Mouse (Mus musculus) brown adipose tissue, adult 24 weeks (tissue): ENCODE measurements around the gene Olfr1506. TPM values are rescaled to one million over a fixed set of nuclear protein-coding genes. Genes with fewer than 3 reads are reported as not detected.
"Not testable (repeated sequence)": the region's sequence is repeated elsewhere in the genome, so short reads cannot be mapped to it uniquely, and the experiment has no call there.

ENCODE experiments used
- H3K27ac ChIP-seq: fragments of 200-500 bp; replicated peaks from 2 replicates; pipeline ENCODE4 v1.5.1; 2012; ENCODE audit warnings: low read depth, mild to moderate bottlenecking, low read length
- H3K4me1 ChIP-seq: fragments of 200-500 bp; 2 replicates; pipeline ENCODE4 v1.6.1; 2012; ENCODE audit warnings: low read length, mixed read lengths; ENCODE audit not compliant: control insufficient read depth, insufficient read depth, insufficient read length
- H3K4me3 ChIP-seq: fragments of 200-500 bp; 2 replicates; pipeline ENCODE4 v1.5.1; 2012; ENCODE audit warnings: low read depth, mild to moderate bottlenecking, low read length, moderate library complexity; ENCODE audit not compliant: insufficient read depth
- polyA plus RNA-seq: library from polyadenylated mRNA; stranded (reverse); fragments of >200 nt; gene quantifications from 2 replicates; pipeline ENCODE4 v1.2.4, GENCODE M21; 2012; ENCODE audit not compliant: missing spikeins, insufficient read depth, insufficient read length

Olfr1506 gene
- not detected in 2 replicates for polyA plus RNA-seq

GRCm38 (mm10) chr2:90224393-90224792 is at the start of gene Olfr1506:
Gene Olfr1506 (minus strand): TSS chr2:90224493.
- not testable (repeated sequence) for H3K4me3 ChIP-seq, H3K4me1 ChIP-seq, H3K27ac ChIP-seq

DNA sequence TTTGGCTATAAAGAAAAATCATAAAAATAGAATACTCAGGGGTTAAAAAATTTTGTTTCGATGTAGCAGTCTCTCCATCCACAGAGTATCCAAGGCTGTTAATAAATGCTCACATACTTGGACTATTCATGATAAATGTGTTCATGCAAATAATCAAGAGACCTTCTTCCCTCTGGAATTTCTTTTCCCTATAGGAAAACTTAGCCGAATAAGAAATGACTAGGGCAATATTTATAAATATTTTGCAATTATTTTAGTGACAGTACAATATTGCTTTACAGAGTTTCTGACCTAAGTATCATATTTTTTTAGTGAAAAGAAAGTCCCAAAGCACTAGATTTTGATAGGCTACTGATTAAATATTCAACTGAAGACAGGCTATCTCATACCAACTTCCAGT is 46.6 kb upstream of the Olfr1506 start, which contains the start of gene Olfr1271:
TSS of gene Olfr1271 (minus strand) at position 101 of the 400 bp plus-strand sequence.
- no peak within 1 kb of the TSS for H3K27ac ChIP-seq
- no peaks in the 10 kb centered on the region for H3K4me1 ChIP-seq
- no peak within 1 kb of the TSS for H3K4me3 ChIP-seq

DNA sequence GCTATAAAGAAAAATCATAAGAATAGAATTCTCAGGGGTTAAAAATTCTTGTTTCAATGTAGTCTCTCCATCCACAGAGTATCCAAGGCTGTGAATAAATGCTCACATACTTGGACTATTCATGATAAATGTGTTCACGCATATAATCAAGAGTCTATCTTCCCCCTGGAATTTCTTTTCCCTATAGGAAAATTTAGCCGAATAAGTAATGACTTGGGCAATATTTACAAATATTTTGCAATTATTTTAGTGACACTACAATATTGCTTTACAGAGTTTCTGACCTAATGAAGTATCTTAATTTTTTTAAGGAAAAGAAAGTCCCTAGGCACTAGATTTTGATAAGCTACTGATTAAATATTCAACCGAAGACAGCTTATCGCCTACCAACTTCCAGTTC is 33.2 kb upstream of the Olfr1506 start, which contains the start of gene Olfr142:
TSS of gene Olfr142 (minus strand) at position 101 of the 400 bp plus-strand sequence.
- Histone ChIP-seq H3K4me1 (no peaks in the 10 kb centered on the region), H3K27ac (no peak within 1 kb of the TSS), H3K4me3 (no peak within 1 kb of the TSS)

GRCm38 (mm10) chr2:90199606-90200005 is 24.7 kb downstream of the Olfr1506 start:
- not testable (repeated sequence) for H3K4me3 ChIP-seq, H3K4me1 ChIP-seq, H3K27ac ChIP-seq

DNA sequence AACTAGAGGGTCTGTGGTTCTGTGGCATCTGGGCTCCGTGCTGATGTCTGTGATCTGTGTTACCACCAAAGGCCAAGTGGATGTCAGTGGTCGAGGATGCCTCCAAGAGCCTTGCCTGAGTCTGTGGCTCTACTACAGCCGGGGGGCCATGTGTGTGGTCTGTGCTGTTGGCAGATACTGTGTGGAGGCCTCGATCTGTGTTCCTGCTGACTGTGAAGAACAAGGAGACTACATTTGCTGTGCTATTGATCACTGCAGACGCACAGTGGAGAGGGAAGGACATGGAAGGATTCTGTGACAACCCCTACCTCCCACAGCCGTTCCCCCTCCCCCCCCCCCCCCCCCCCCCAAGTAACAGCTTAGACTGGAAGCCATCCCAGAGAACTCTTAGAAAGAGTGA is 29.0 kb downstream of the Olfr1506 start:
- H3K27ac ChIP-seq, H3K4me3 ChIP-seq, H3K4me1 ChIP-seq: not testable (repeated sequence)

DNA sequence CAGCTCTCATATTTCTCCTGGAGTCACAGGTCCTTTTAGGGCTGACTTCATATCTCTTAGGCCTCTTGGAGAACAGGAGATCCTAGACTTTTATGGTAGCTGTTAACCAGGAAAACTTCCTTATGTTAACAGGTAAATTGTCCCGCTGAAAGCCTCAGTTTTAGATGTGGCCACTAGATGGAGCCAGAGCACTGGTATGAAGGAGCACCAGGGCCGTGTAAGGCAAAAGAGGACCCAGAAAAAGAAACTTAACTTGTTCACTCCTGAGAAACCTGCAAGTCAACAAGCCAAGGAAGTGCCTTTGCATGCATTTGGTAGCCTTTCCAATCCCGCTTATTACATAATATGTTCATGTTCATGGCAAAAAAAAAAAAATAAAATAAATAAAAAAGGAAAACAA is 29.5 kb downstream of the Olfr1506 start:
- H3K4me3 ChIP-seq, H3K27ac ChIP-seq, H3K4me1 ChIP-seq: not testable (repeated sequence)

GRCm38 (mm10) chr2:90187082-90187481 is 37.2 kb downstream of the Olfr1506 start:
- H3K4me1 ChIP-seq, H3K4me3 ChIP-seq, H3K27ac ChIP-seq: not testable (repeated sequence)

DNA sequence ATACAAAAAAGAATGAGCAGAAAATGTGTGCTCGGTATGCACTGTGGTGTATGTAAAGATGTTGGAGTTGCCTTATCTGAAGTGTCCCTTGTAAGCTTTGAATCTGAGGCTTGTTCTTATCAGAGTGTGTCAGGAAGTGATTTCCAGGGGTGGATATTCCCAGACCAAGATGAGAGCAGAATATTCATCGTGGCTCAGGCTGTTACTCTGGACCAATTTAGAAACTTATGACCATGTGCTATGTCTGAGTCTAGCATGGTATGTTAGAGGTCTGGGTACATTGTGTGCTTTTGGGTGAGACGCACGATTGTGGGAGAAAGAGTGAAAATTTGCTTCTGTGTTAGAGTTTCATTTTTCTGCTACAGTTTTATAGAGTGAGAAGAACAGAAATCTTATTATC is 38.2 kb downstream of the Olfr1506 start:
- H3K27ac ChIP-seq, H3K4me3 ChIP-seq, H3K4me1 ChIP-seq: not testable (repeated sequence)

Other genes starting within 250 kb of the Olfr1506 start
- gene Olfr1261, start 233.3 kb downstream of the Olfr1506 start, polyA plus RNA-seq = not detected in 2 replicates
- gene Olfr1262, start 224.3 kb downstream of the Olfr1506 start, polyA plus RNA-seq = not detected in 2 replicates
- gene Olfr1263, start 212.4 kb downstream of the Olfr1506 start, polyA plus RNA-seq = not detected in 2 replicates
- not detected in 2 replicates for gene Olfr1264, start 198.9 kb downstream of the Olfr1506 start, polyA plus RNA-seq
- not detected in 2 replicates for gene Olfr1265, start 189.2 kb downstream of the Olfr1506 start, polyA plus RNA-seq
- not detected in 2 replicates for gene Olfr140, start 160.9 kb downstream of the Olfr1506 start, polyA plus RNA-seq
- not detected in 2 replicates for gene Olfr1269, start 103.1 kb downstream of the Olfr1506 start, polyA plus RNA-seq
- not detected in 2 replicates for gene Olfr32, start 82.2 kb downstream of the Olfr1506 start, polyA plus RNA-seq
- not detected in 2 replicates for gene Olfr1270, start 71.4 kb downstream of the Olfr1506 start, polyA plus RNA-seq
- gene Olfr142, start 33.1 kb upstream of the Olfr1506 start, polyA plus RNA-seq = not detected in 2 replicates
- not detected in 2 replicates for gene Olfr1271, start 46.5 kb upstream of the Olfr1506 start, polyA plus RNA-seq
- gene Olfr1272, start 68.3 kb upstream of the Olfr1506 start, polyA plus RNA-seq = not detected in 2 replicates
- gene Gm13769, start 97.7 kb upstream of the Olfr1506 start, polyA plus RNA-seq = not detected in 2 replicates
- not detected in 2 replicates for gene Olfr1274-ps, start 174.2 kb upstream of the Olfr1506 start, polyA plus RNA-seq